ENCODE assay signal across 8 mouse cellular contexts in the genomic region with DNA sequence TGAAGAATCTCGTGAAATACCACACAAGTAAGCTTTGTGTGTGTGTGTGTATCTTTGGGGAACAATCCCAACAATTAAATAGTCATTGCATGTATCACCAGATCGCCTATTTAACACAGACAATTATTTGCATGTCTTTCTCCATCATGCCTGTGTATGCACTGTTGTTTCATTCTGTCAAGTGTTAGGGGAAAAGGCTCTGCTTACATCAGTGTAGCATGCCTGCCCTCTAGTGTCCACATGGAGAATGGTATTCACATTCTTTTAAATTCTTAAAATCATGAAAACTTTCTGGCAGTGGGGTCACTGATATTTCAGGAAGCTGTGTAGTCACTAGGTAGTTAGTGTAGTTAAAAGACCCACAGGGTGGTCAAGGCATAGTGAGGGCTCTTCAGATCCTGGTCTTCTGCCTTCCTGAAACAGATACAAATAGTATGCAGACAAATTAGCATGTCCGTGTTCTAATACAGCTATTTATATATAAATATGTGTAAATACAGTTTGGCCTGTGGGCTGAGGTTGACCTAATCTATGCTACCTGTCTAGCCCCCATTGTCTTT.
DNase-seq lines count a peak whose midpoint lies in the region; ATAC-seq and TF ChIP-seq lines count a peak whose summit lies in the region.

No protein-coding gene starts in this region.

- H3K4me2 ChIP-seq in CH12.LX (ENCODE audit: insufficient read depth, low read depth, poor library complexity, severe bottlenecking): peak overlapping the region; percentile 18; the same call in 1 of the 2 replicates

- peaks cover 0 to 11% of the 10 kb centered on the region in 2 experiments; a peak in 2 of 4 replicates for H3K4me1 ChIP-seq in CH12.LX (ENCODE audit: control insufficient read depth in 1 of 2, insufficient read depth in 2 of 2)

- no peaks in the 10 kb centered on the region for H3K79me2 ChIP-seq in CH12.LX (replicated peaks; ENCODE audit: control insufficient read depth, extremely low read depth, insufficient read depth, poor library complexity, severe bottlenecking)

- peak; percentile 81 to 90 for TF ChIP-seq CTCF in CH12.LX (conservative IDR thresholded peaks at IDR 0.05 in 1 of 2, IDR thresholded peaks at IDR 0.05 in 1 of 2; ENCODE audit: low read depth in 2 of 2, low read length in 2 of 2)

- intact Hi-C loops in heart, postnatal 10 days (cut with DNase I): loop anchor here (2.0 to 5.0 kb wide), 2 partner anchors 112 to 422 kb away; no protein-coding TSS in a partner anchor
- intact Hi-C loops in left cerebral cortex, postnatal 14 days (cut with DNase I): loop anchor here (5.0 to 10.0 kb wide), 5 partner anchors 112 to 542 kb away; a partner anchor contains a TSS

- no peak overlapping the region for H3K27ac ChIP-seq in CH12.LX (ENCODE audit: insufficient read depth, low read depth)

- H3K9me3 ChIP-seq in CH12.LX (replicated peaks; ENCODE audit: low read length): no peaks in the 10 kb centered on the region

- no peaks in the 10 kb centered on the region for H3K27me3 ChIP-seq in CH12.LX (replicated peaks)

- peak; percentile 94 for TF ChIP-seq RAD21 in CH12.LX (IDR thresholded peaks at IDR 0.05; ENCODE audit: low read depth, low read length)

- no peaks in the 10 kb centered on the region for H3K36me3 ChIP-seq in CH12.LX (replicated peaks in 1 of 2; ENCODE audit: control insufficient read depth in 1 of 2, insufficient read depth in 1 of 2, low read length in 1 of 2)

- H3K9ac ChIP-seq in CH12.LX (ENCODE audit: insufficient read depth, low read depth): no peak overlapping the region

- dilution Hi-C loops in CH12.LX (cut with MboI; ENCODE audit: extremely low pct_ligation_motif_present, extremely low pct_unique_long_range_greater_than_20kb, low sequenced_read_pairs): no loop called here

- TF ChIP-seq EP300 in CH12.LX (IDR thresholded peaks at IDR 0.05; ENCODE audit: low read length): no peak

- H3K4me3 ChIP-seq in CH12.LX (replicated peaks in 1 of 3; ENCODE audit: low read depth in 2 of 3, low read length in 2 of 3, poor library complexity in 1 of 3): no peak overlapping the region

- peak; percentile 24 to 42 for DNase-seq in heart, postnatal 10 days
- no peak for DNase-seq in heart, adult 11 months
- peak; percentile 64 for DNase-seq in CH12.LX (ENCODE audit: extremely low read depth)
- peak; percentile 34 for DNase-seq in cerebellum, adult 11-12 months
- DNase-seq in left cerebral cortex, postnatal 14 days (ENCODE audit: low spot score in 2 of 2): peak; percentile 64 to 75
- DNase-seq in retina, adult 2 months (ENCODE audit: low read depth, low spot score): peak; percentile 42
- DNase-seq in natural killer cell, adult 2 months (ENCODE audit: low spot score in 2 of 2): no peak

- peak; percentile 78 to 80 for ATAC-seq in hematopoietic stem cell, adult 5-6 weeks (replicated peaks in 1 of 2; ENCODE audit: insufficient read depth in 1 of 2, low FRiP score in 2 of 2, low TSS enrichment in 1 of 2, low read depth in 1 of 2, poor library complexity in 2 of 2, severe bottlenecking in 2 of 2)

- TF ChIP-seq POLR2A in CH12.LX (IDR thresholded peaks at IDR 0.05; ENCODE audit: low read depth, low read length): no peak

- in situ Hi-C loops in CH12.LX (cut with MboI; ENCODE audit: low pct_ligation_motif_present, low pct_unique_long_range_greater_than_20kb, low sequenced_read_pairs): no loop called here

TF ChIP-seq in CH12.LX, 34 proteins besides CTCF, POLR2A, EP300 and RAD21:
- TF ChIP-seq SMC3 (IDR thresholded peaks at IDR 0.05; ENCODE audit: low read depth, low read length): peak; percentile 66
- no peak for TF ChIP-seq MEF2A (IDR thresholded peaks at IDR 0.05; ENCODE audit: borderline replicate concordance, low read depth, low read length)
TF ChIP-seq in CH12.LX: peak in this region for 1.

Comparison
In these comparisons a context has a peak if more than half of its experiments do, and no peak if none do; other contexts are left out.
1. DNase-seq: peak in heart, postnatal 10 days (2 of 2), CH12.LX (single experiment), cerebellum, adult 11-12 months (single experiment), left cerebral cortex, postnatal 14 days (2 of 2) and retina, adult 2 months (single experiment); none in heart, adult 11 months (single experiment) and natural killer cell, adult 2 months (0 of 2).